Mouse (Mus musculus): Measurements from ENCODE around the gene Irak3.
A peak's percentile ranks its signal among the peaks of the same experiment; 100 is the strongest.

Gene Irak3

GRCm38 (mm10) chr10:120202467-120203250 is 729 bp upstream of the Irak3 start:
- DNase-seq, result no peak

- DNase-seq, result peak; percentile 77 to 82
Observed at GRCm38 (mm10) chr10:120201131-120201921, 604 bp downstream of the Irak3 start, which contains the start of gene Tmbim4. Gene Tmbim4 (plus strand): TSS chr10:120201590.

GRCm38 (mm10) chr10:120197061-120197835 is 4.7 kb downstream of the Irak3 start:
- no peak for DNase-seq

- no peak for DNase-seq
Observed at GRCm38 (mm10) chr10:120193255-120193654, 8.7 kb downstream of the Irak3 start.

GRCm38 (mm10) chr10:120192278-120192677 is 9.7 kb downstream of the Irak3 start:
- DNase-seq, result no peak

- DNase-seq, result no peak
Observed at GRCm38 (mm10) chr10:120191165-120191564, 10.8 kb downstream of the Irak3 start.

GRCm38 (mm10) chr10:120189782-120190181 is 12.1 kb downstream of the Irak3 start:
- DNase-seq, result no peak

GRCm38 (mm10) chr10:120189276-120189675 is 12.7 kb downstream of the Irak3 start:
- DNase-seq, result no peak

- DNase-seq, result no peak
Observed at GRCm38 (mm10) chr10:120188513-120188912, 13.4 kb downstream of the Irak3 start.

- no peak for DNase-seq
Observed at GRCm38 (mm10) chr10:120183342-120183741, 18.6 kb downstream of the Irak3 start.

- DNase-seq, result peak in 1 of 2 experiments; percentile 8
Observed at GRCm38 (mm10) chr10:120182887-120183286, 19.0 kb downstream of the Irak3 start.

- no peak for DNase-seq
Observed at GRCm38 (mm10) chr10:120174192-120174705, 27.7 kb downstream of the Irak3 start.

GRCm38 (mm10) chr10:120171340-120171739 is 30.6 kb downstream of the Irak3 start:
- no peak for DNase-seq

- DNase-seq, result no peak
Observed at GRCm38 (mm10) chr10:120170277-120170676, 31.7 kb downstream of the Irak3 start.

GRCm38 (mm10) chr10:120169841-120170240 is 32.1 kb downstream of the Irak3 start:
- no peak for DNase-seq

GRCm38 (mm10) chr10:120169064-120169463 is 32.9 kb downstream of the Irak3 start:
- no peak for DNase-seq

- no peak for DNase-seq
Observed at GRCm38 (mm10) chr10:120168070-120168469, 33.9 kb downstream of the Irak3 start.

GRCm38 (mm10) chr10:120165793-120166503 is 36.0 kb downstream of the Irak3 start:
- DNase-seq, result no peak

- DNase-seq, result no peak
Observed at GRCm38 (mm10) chr10:120164931-120165792, 36.8 kb downstream of the Irak3 start.

- DNase-seq, result no peak
Observed at GRCm38 (mm10) chr10:120163490-120163889, 38.4 kb downstream of the Irak3 start.

GRCm38 (mm10) chr10:120162840-120163239 is 39.1 kb downstream of the Irak3 start:
- DNase-seq, result no peak
